Mouse (Mus musculus) midbrain, embryonic 15.5 days (tissue): ENCODE data around the gene Patz1. TPM values are rescaled to one million over a fixed set of nuclear protein-coding genes. Genes with fewer than 3 reads are reported as not detected.

ENCODE experiments used
- ATAC-seq: fragments of 200-750 bp; cut with Nextera tagmentation; replicated peaks from 2 replicates; pipeline ENCODE4 v1.8.0; 2017; ENCODE audit warnings: moderate TSS enrichment
- H3K27ac ChIP-seq: fragments of 300-500 bp; sonication (generic); 2 replicates; pipeline ENCODE4 v1.5.1; 2015; ENCODE audit warnings: mild to moderate bottlenecking, inconsistent platforms
- H3K27me3 ChIP-seq: fragments of 300-500 bp; sonication (generic); replicated peaks from 2 replicates; pipeline ENCODE4 v1.6.1; 2015; ENCODE audit warnings: inconsistent platforms
- H3K36me3 ChIP-seq: fragments of 300-500 bp; sonication (generic); replicated peaks from 2 replicates; pipeline ENCODE4 v1.6.1; 2015; ENCODE audit warnings: inconsistent platforms
- H3K4me1 ChIP-seq: fragments of 300-500 bp; sonication (generic); 2 replicates; pipeline ENCODE4 v1.6.1; 2015; ENCODE audit warnings: inconsistent platforms
- H3K4me2 ChIP-seq: fragments of 300-500 bp; sonication (generic); 2 replicates; pipeline ENCODE4 v1.6.1; 2015; ENCODE audit warnings: inconsistent platforms, mild to moderate bottlenecking, moderate library complexity
- H3K4me3 ChIP-seq: fragments of 300-500 bp; sonication (generic); 2 replicates; pipeline ENCODE4 v1.5.1; 2015; ENCODE audit warnings: mild to moderate bottlenecking, inconsistent platforms
- H3K9ac ChIP-seq: fragments of 300-500 bp; sonication (generic); 2 replicates; pipeline ENCODE4 v1.6.1; 2015; ENCODE audit warnings: mild to moderate bottlenecking, inconsistent platforms
- H3K9me3 ChIP-seq: fragments of 300-500 bp; sonication (generic); 2 replicates; pipeline ENCODE4 v1.6.1; 2016; ENCODE audit warnings: inconsistent platforms
- WGBS: fragments of 180-500 bp; shearing (Covaris S2); methylation state at CpG from one replicate; pipeline ENCODE4 v1.1.7; 2015; ENCODE audit warnings: mixed read lengths; 5-methylcytosine and 5-hydroxymethylcytosine counted together
- polyA plus RNA-seq: library from polyadenylated mRNA; unstranded; fragments of >200 nt; fragmentation: Nextera tagmentation; extraction: Ambion mirVana; gene quantifications from 2 replicates; pipeline ENCODE4 v1.2.1, GENCODE M21; 2015

The Patz1 gene
- polyA plus RNA-seq, 1 experiment from 2014 or later: 60.9 TPM

DNA sequence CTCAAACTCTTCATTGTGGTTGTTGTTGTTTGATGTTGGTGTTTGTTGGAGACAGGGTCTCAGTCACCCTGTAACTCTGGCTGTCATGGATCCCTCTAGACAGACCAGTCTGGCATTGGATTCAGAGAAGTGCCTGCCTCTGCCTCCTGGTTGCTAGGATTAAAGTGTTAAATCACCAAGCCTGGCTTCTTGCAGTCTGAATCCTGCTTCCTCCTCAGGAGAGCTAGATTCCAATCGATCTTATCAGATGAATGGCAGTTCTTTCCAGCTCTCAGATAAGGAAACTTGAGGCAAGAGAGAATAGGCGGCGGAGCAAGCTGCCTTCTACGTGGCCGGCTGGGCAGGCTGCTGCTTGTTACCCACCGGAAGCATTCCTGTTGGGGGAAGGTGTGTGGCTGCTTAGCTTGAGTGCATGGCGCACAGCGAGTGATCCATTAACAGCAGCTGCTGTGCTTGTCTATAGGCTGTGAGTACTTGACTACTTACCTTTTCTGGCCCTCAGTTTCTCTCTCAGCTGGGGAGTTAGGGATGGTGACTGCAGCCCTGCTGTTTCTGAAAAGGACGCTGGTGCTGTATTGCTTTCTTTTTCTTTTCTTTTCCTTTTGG lies 46.1 kb downstream of the Patz1 start:
- H3K27me3 ChIP-seq: no peaks in the 10 kb centered on the region
- H3K27ac ChIP-seq: no peak overlapping the region
- peaks cover 5% of the 10 kb centered on the region; the same call in 1 of the 2 replicates for H3K36me3 ChIP-seq
- WGBS: 49% methylated on average over 9 of the region's 9 CpGs
- ATAC-seq: no peak
- H3K4me1 ChIP-seq: peaks cover 40% of the 10 kb centered on the region
- no peak overlapping the region for H3K4me3 ChIP-seq
- H3K9me3 ChIP-seq: no peaks in the 10 kb centered on the region
- H3K9ac ChIP-seq: no peak overlapping the region
- H3K4me2 ChIP-seq: no peak overlapping the region

DNA sequence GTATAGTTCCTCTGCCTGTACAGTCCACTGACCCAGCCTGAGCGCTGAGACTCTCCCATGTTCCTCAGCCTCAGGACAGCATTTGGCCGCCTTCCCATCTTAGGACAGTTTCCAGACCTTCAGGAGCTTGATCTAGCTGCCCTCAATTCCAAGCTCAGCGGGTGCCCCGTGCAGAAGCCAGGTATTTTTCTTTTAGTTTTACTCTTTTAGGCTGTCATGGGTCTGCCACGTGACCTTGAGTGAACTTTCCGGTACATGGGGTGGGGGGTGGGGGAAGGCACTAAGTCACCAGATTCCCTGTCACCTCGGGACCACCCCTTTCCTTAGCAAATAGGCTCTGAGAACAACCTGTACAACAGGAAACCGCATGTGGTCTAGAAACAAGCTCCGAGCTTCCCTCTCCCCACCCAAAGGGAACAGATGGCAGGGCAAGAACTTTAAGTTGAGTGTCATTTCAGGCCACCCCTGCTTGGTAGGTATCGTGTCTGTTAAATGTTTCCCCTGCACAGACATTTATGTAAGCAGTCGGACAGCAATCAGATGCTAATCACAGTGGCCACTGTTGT lies 47.1 kb downstream of the Patz1 start:
- no peak for ATAC-seq
- H3K27ac ChIP-seq: no peak overlapping the region
- H3K4me3 ChIP-seq: no peak overlapping the region
- no peaks in the 10 kb centered on the region for H3K27me3 ChIP-seq
- H3K4me2 ChIP-seq: no peak overlapping the region
- no peaks in the 10 kb centered on the region for H3K9me3 ChIP-seq
- H3K36me3 ChIP-seq: peaks cover 5% of the 10 kb centered on the region; the same call in 1 of the 2 replicates
- WGBS: 60% methylated on average over 11 of the region's 11 CpGs
- peaks cover 32% of the 10 kb centered on the region for H3K4me1 ChIP-seq
- no peak overlapping the region for H3K9ac ChIP-seq

DNA sequence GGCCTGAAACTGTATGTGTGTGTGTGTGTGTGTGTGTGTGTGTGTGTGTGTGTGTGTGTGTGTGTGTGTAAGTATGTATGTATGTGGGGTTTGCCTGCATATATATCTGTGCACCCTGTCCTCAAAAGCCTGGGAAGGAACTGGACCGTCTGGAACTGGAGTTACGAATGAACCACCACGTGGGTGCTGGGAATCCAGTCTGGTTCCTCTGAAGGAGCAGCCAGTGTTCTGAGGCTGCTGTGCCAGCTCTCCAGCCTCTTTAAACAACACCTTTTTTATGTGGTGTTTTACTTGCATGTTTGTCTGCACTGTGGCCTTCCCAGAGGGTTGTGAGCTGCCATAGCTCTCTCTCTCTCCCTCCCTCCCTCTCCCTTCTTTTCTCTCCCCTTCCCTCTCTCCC lies 47.9 kb downstream of the Patz1 start:
- H3K4me2 ChIP-seq: no peak overlapping the region
- H3K27ac ChIP-seq: peak overlapping the region; percentile 65; the same call in 1 of the 2 replicates
- no peaks in the 10 kb centered on the region for H3K27me3 ChIP-seq
- H3K9ac ChIP-seq: no peak overlapping the region
- H3K4me3 ChIP-seq: no peak overlapping the region
- 76% methylated on average over 3 of the region's 3 CpGs for WGBS
- H3K9me3 ChIP-seq: no peaks in the 10 kb centered on the region
- H3K36me3 ChIP-seq: peaks cover 9% of the 10 kb centered on the region
- peaks cover 29% of the 10 kb centered on the region for H3K4me1 ChIP-seq
- no peak for ATAC-seq

DNA sequence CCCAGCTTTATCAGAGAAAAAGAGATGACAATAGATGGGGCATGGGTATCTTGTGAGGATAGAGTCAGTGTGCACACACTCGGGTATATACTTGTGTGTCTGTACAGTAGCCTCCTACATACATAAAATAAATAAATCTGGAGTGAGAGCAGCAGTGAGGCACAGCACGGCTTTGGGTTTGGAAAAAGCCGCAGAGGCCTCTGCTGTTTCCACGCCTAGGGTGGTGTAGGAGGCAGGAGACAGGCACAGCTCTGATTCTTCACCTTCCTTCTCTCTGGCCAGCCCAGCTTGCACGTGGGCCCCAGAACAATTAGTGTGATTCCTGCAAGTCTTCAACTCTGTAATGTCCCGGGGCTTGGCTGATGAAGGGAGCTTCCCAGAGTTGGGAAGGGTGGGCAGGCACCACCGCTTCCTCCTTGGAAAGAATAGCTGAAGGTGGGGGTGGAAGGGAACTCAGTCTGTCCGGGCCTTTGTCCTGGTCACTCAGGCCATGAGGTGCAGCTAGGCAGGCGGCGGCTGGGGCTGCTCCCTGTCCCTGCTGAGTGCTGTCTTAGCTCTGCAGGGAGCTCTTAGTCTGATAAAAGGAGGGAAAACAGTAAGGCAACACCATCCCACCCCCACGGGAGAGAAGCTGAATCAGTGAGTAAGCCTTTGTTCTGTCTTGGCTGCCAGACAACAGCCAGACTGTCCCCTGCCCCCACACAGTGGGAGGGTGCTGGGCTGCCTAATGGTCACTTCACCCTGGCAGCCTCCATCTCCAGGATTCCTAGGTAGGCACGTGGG lies 48.7 kb downstream of the Patz1 start:
- no peak overlapping the region for H3K4me3 ChIP-seq
- H3K36me3 ChIP-seq: peaks cover 17% of the 10 kb centered on the region
- no peaks in the 10 kb centered on the region for H3K27me3 ChIP-seq
- H3K9ac ChIP-seq: peak overlapping the region; percentile 15; the same call in 1 of the 2 replicates
- no peak overlapping the region for H3K4me2 ChIP-seq
- peak; percentile 54 for ATAC-seq
- H3K27ac ChIP-seq: peak overlapping the region; percentile 65
- peaks cover 23% of the 10 kb centered on the region for H3K4me1 ChIP-seq
- 5% methylated on average over 12 of the region's 12 CpGs for WGBS
- no peaks in the 10 kb centered on the region for H3K9me3 ChIP-seq

DNA sequence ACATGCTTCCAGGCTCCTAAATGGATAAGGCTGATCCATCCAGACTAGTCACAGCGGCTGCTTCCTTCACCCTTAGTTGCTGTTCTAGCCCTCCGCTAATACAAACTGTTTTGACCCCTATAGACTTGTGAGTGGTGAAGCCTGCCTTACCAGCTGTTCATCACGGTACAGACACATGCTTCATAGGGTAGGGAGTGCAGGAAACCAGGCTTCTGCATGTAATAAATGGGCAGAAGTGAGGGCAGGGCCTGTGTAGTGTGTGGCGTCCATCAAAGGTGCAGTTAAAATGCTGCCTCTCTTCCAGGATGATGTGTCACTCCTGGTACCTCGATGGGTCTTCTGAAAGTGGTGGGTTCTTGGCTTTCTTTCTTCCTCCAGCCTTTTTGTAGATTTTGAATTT lies 49.3 kb downstream of the Patz1 start:
- Histone ChIP-seq H3K4me2 (no peak overlapping the region), H3K9ac (0 out of 2 replicates have a peak overlapping the region, but pooled peaks have one; percentile 15), H3K9me3 (no peaks in the 10 kb centered on the region), H3K4me3 (no peak overlapping the region), H3K27me3 (no peaks in the 10 kb centered on the region), H3K4me1 (peaks cover 17% of the 10 kb centered on the region), H3K27ac (peak overlapping the region; percentile 65), H3K36me3 (peaks cover 20% of the 10 kb centered on the region)
- 46% methylated on average over 5 of the region's 5 CpGs for WGBS
- ATAC-seq: no peak; the same call in 1 of the 2 replicates

DNA sequence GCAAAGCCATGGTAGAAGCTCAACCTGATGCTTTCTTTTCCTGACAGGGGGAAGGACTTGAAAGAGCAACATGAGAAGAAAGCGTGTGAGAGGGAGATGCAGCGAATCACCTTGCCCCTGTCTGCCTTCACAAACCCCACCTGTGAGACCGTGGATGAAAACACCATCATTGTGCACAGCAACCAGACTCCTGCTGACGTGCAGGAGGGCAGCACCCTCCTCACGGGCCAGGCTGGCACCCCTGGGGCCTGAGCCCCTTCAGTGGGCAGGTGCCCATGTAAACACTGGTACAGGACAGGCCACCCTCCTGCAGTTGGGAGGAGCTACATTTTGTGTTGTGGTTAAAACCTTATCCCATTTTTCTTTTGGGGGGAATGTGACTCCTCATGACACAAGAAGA lies 52.8 kb downstream of the Patz1 start:
- no peak for ATAC-seq
- Histone ChIP-seq H3K9me3 (no peaks in the 10 kb centered on the region), H3K4me1 (peaks cover 14% of the 10 kb centered on the region), H3K27ac (no peak overlapping the region), H3K36me3 (peaks cover 39% of the 10 kb centered on the region), H3K4me2 (no peak overlapping the region), H3K9ac (no peak overlapping the region), H3K4me3 (no peak overlapping the region), H3K27me3 (no peaks in the 10 kb centered on the region)
- WGBS: 86% methylated on average over 5 of the region's 5 CpGs

DNA sequence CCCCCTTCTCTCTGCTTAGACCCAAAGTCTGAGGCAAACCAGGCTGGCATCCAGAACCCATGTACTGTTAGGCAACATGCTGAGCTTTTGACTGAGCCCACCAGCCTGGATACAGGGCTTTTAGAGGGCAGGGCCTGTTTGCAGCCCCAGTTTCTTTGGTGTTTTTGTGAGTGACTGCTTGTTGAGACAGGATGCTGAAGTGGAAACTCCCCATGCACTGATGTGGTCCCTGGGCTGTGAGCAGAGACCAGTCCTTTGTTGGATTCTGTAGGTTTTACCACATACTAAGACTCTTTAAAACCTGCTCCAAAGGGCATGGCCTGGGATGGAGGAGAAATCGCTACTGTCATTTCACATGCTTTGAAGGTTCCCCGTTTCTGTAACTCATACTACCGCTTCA lies 56.2 kb downstream of the Patz1 start:
- H3K27me3 ChIP-seq: no peaks in the 10 kb centered on the region
- H3K4me3 ChIP-seq: no peak overlapping the region
- no peak overlapping the region for H3K9ac ChIP-seq
- H3K36me3 ChIP-seq: peaks cover 47% of the 10 kb centered on the region
- H3K4me2 ChIP-seq: no peak overlapping the region
- no peaks in the 10 kb centered on the region for H3K9me3 ChIP-seq
- 82% methylated on average over 3 of the region's 3 CpGs for WGBS
- H3K27ac ChIP-seq: no peak overlapping the region
- no peak for ATAC-seq
- peaks cover 6% of the 10 kb centered on the region; the same call in 1 of the 2 replicates for H3K4me1 ChIP-seq

DNA sequence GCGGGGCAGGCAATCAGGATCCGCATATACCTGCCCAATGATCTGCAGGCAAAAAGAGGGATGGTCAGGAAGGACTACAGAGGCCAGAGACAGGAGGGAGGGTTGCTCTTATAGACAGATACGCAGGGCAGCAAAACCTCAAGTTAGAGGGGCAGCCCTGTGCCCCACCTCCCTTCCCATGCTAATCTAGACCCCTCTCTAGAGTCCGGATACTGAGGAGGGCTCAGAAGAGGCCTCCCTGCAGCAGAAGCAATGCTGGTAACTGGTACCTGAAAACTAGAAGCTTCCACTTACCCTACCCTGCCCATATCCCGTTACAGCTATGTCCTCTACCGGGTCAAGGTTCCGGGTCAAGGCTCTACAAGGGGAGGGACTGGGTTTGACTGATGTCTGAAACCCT lies 57.7 kb downstream of the Patz1 start:
- peaks cover 56% of the 10 kb centered on the region for H3K36me3 ChIP-seq
- H3K4me1 ChIP-seq: peaks cover 6% of the 10 kb centered on the region; the same call in 1 of the 2 replicates
- no peaks in the 10 kb centered on the region for H3K9me3 ChIP-seq
- no peaks in the 10 kb centered on the region for H3K27me3 ChIP-seq
- no peak overlapping the region for H3K4me3 ChIP-seq
- WGBS: 92% methylated on average over 7 of the region's 7 CpGs
- no peak overlapping the region for H3K27ac ChIP-seq
- no peak overlapping the region for H3K4me2 ChIP-seq
- H3K9ac ChIP-seq: no peak overlapping the region
- no peak for ATAC-seq

DNA sequence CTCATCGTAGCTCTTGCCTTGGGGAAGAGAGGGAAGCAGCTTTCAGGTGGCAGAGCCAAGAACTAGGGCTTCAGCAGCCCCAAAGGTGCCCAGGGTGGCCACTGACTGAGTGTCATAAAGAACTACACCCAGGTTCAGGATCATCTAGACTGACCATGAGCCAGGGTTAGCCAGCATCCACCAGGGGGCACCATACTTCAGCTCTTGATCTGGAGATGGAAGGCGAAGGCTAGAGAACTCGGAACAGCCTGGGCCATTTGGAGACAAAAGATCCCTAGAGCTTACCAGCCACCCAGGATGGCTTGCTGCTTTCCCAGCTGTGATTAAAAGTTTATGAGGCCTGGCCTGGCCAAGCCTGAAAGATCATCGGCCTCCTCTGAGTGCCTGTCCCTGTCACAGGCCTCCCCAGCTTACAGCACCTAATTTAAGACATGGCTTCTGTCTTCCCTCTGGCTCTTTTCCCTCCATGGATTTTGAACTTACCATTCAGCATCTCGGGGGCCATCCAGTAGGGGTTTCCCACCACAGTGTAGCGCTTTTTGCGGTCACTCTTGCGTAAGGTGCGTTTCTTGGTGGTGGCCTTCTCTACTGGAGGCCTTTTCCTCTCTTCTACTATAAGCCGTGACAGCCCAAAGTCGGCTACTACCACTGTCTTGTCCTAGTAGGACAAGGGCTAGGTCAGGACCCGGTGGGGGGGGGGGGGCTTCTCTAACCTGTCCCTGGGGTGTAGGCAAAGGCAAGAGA lies 58.6 kb downstream of the Patz1 start:
- Histone ChIP-seq H3K4me1 (peaks cover 6% of the 10 kb centered on the region; the same call in 1 of the 2 replicates), H3K9me3 (no peaks in the 10 kb centered on the region), H3K4me2 (no peak overlapping the region), H3K27ac (peak overlapping the region; percentile 51), H3K9ac (no peak overlapping the region), H3K27me3 (no peaks in the 10 kb centered on the region), H3K36me3 (peaks cover 53% of the 10 kb centered on the region), H3K4me3 (no peak overlapping the region)
- WGBS: 56% methylated on average over 12 of the region's 12 CpGs
- ATAC-seq: peak; percentile 59

DNA sequence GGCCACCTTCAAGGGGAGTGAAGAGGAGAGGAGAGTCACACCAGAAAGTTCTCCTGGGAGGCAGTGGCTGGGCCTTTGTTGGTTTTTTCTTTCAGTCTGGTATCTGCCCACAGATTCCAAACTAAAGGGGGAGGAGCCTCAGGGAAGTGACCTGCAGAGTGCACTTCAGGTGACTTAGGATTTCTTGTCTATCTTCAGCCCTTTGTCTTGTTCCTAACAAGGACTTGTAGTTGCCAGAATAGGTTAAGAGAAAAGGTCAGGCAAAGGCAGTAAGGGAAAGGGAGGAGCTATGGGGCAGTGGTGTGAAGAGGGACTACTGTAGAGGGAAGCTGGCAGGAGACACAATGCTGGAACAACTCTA lies 59.1 kb downstream of the Patz1 start:
- H3K36me3 ChIP-seq: peaks cover 55% of the 10 kb centered on the region
- ATAC-seq: no peak

DNA sequence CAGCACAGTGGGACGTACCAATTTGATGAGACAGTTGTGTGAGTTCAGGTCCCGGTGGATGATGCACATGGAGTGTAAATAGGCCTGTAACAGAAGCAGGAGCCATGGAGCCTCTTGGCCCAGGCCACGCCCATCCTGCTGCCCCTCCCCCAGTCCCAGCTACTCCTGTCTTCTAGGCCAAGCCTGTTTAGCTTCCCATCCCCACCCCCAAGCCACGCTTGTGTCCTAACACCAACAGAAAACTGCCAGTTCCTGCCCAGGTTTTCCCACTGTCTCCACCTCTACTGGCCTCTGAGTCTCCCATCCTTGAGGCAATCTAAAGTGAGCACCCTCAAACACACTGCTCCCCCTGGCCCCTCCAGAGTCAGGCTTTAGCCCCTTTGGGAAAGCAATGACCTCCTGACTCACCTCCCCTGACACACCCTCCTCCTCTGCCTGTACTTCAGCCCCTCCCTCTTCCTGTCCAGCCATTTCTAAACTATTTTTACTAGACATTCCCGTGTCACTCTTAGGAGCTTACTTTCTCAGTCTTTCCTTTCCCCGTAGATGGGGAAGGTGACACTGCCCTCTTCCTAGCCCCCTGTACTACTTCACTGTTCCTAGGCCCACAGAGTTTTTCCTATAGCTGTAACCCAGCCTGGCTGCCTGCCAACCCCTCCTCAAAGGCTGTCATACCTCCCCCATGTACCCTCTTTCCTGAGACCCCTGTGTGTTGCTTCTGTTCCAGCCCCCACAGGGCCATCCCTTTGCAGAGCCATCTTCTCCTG lies 60.1 kb downstream of the Patz1 start:
- ATAC-seq: no peak
- WGBS: 37% methylated on average over 6 of the region's 6 CpGs
- peaks cover 61% of the 10 kb centered on the region for H3K36me3 ChIP-seq

More for the DNA sequence above, 59.1 kb downstream of the Patz1 start:
- H3K4me3 ChIP-seq: no peak overlapping the region
- no peak overlapping the region for H3K4me2 ChIP-seq
- no peak overlapping the region for H3K9ac ChIP-seq
- H3K9me3 ChIP-seq: no peaks in the 10 kb centered on the region
- peaks cover 6% of the 10 kb centered on the region; the same call in 1 of the 2 replicates for H3K4me1 ChIP-seq
- peak overlapping the region; percentile 51; the same call in 1 of the 2 replicates for H3K27ac ChIP-seq
- H3K27me3 ChIP-seq: no peaks in the 10 kb centered on the region

More for the DNA sequence above, 60.1 kb downstream of the Patz1 start:
- Histone ChIP-seq H3K27ac (no peak overlapping the region), H3K4me3 (no peak overlapping the region), H3K9ac (no peak overlapping the region), H3K4me2 (no peak overlapping the region), H3K27me3 (no peaks in the 10 kb centered on the region), H3K9me3 (no peaks in the 10 kb centered on the region), H3K4me1 (peaks cover 6% of the 10 kb centered on the region; the same call in 1 of the 2 replicates)
